Mouse (Mus musculus) embryo, embryonic 10.5 days (tissue): ENCODE results near the gene Tesc.

Experiments used
- DNase-seq: peaks from one replicate; pipeline ENCODE4 v3.0.0-alpha.2; 2015; ENCODE audit warnings: low spot score

Gene Tesc

GRCm38 (mm10) chr5:118044907-118045306 is 17.4 kb downstream of the Tesc start:
- DNase-seq: no peak

- DNase-seq: no peak
Observed at GRCm38 (mm10) chr5:118045385-118045784, 17.8 kb downstream of the Tesc start.

DNA sequence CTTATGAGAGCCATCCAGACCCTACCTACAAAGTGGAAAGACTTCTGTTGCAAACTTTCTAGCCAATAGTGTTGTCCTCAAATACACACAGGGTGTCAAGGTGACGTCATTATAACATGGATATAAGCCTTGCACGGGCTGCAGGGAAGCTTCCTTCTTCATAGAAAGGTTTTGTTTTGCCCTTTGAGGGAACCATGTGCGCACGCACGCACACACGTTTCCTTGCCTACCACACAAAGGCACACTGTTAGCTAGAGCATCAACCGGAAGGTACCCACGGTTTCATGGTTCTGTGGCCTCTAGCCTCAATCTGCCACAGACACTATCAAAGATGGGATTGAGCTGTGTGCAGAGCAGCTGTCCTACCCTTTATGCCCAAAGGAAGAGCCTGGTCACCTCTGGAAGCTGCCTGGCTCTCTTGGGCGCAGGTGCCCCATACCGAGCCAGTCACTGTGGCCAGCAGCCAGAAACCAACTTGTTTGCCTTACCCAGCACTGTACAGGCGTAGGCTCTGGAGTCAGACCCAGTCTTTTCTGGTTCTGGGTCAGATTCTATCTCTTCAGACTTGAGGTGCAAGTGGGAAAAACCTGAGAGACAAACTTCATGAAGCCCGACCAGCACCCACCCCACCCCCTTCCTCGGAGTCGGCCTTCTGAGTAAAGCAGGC is 19.7 kb downstream of the Tesc start:
- DNase-seq: no peak

DNA sequence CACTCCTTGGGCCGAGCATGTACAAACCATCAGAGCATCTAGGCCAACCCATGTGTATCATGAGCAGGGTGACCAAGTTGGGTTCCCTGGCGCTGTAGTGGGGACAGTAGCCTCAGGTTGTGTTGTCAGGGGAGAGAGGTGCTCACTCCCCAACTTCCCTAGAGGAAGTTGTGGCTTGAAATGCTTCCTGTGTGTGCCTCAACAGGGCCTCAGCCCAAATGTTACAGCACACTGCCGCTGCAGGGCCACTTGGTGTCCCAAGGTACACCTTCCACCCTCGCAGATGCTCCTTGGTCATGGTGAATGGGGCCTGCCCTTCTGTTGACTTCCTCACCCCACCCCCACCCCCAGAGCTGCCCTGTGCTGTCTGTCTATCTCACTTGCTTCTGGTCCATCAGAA is 20.9 kb downstream of the Tesc start:
- no peak for DNase-seq

GRCm38 (mm10) chr5:118048928-118049327 is 21.4 kb downstream of the Tesc start:
- DNase-seq: no peak

DNA sequence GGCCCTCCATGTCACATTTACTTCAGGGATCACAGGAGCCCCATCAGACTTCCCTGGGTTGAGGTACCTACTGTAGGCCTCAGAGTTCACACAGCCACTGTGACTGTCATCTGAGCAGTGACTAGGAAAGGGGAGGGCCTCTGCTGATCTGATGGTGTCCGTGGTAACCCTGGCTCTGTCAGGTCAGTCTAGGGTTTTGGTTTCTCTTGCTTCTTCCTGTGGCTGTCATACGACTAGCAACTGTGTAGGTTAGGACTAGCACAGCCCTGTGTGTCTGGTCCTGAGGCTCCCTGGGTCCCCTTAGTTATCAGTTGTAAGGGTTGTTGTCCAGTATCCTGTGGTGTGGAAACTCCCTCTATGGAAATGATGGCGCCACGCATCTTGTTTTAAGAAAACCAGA is 23.2 kb downstream of the Tesc start:
- no peak for DNase-seq

- DNase-seq: no peak
Observed at GRCm38 (mm10) chr5:118051981-118052662, 24.6 kb downstream of the Tesc start.

DNA sequence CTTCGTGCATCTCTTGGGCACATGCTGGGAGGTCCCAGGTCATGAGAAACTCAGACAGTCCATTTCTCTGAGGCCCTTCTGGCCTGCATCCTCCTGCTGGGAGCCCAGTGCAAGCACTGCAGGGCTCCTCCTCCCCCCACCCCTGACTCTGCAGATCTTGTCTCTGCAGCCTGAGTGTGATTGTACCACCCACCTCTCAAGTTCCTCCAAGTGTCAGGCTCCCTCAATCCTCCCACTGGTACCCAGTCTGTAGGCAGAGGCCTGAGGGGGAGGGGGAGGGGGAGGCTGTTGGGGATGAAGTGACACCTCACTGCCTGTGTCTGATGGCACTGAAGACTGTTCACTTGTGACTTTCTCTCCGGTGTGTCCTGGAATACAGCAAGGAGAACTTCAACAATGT is 25.7 kb downstream of the Tesc start:
- no peak for DNase-seq

- no peak for DNase-seq
Observed at GRCm38 (mm10) chr5:118057508-118058111, 30.1 kb downstream of the Tesc start.

DNA sequence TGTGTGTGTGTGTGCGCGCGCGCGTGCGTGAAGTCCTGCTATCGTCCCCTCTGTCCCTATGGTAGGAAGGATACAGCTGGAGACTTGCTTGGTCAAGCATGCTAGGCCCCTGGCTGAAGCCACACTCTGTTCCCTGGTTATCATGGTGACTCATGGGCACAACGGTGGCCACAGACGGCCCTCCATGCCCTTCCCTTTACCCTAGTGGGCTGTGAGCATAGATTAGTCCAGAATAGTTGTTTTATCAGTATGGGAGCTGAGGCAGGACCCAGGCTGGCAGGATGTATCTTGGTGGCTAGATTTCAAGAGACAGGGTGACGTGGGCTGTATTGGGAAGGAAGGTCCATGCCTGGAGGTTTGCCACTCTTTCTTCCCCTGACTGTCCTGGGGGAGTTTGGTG is 31.3 kb downstream of the Tesc start:
- no peak for DNase-seq

- DNase-seq: no peak
Observed at GRCm38 (mm10) chr5:118059646-118060045, 32.1 kb downstream of the Tesc start.

DNA sequence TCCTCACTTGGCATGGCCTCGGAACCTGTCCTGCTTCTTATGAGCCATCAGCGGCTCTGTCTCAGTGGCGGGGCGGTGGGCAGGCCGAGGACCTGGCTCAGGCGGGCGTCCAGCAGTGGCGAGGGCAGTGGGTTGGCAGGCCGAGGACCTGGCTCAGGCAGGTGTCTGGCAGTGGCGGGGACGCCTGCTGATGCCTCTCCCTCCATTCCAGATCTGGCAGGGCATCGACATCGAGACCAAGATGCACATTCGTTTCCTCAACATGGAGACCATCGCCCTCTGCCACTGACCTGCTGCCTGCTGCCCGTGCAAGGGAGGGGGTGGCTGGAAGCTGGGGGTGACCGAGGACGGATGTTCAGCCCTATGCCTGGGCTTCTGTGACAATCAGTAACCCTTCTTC is 33.8 kb downstream of the Tesc start:
- DNase-seq: no peak

DNA sequence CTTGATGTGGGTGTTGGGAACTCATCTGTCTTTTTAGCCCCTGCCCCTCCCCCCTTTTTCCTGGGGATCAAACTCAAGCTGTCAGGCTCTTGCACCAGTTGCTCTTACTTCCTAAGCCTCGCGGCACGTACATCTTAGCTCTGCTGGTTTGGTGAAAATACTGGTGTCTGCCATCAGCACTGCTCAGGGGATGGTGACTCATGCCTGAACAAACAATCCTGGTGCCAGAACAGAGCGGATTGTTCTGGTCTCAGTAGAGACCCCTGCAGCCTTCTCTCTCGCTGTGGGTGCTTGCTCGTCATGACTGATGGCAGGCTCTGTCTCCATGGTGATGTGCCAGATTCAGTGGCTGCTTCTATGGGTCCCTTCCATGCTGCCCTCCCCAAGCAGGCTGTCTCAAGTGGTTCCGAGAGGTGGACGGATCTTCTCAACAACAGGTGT is 35.7 kb downstream of the Tesc start:
- DNase-seq: no peak

- DNase-seq: no peak
Observed at GRCm38 (mm10) chr5:118064284-118064901, 36.9 kb downstream of the Tesc start.

GRCm38 (mm10) chr5:118065516-118066255 is 38.1 kb downstream of the Tesc start:
- no peak for DNase-seq

- DNase-seq: peak; percentile 61
Observed at GRCm38 (mm10) chr5:118066828-118067227, 39.3 kb downstream of the Tesc start.

GRCm38 (mm10) chr5:118067572-118067971 is 40.0 kb downstream of the Tesc start:
- DNase-seq: no peak

DNA sequence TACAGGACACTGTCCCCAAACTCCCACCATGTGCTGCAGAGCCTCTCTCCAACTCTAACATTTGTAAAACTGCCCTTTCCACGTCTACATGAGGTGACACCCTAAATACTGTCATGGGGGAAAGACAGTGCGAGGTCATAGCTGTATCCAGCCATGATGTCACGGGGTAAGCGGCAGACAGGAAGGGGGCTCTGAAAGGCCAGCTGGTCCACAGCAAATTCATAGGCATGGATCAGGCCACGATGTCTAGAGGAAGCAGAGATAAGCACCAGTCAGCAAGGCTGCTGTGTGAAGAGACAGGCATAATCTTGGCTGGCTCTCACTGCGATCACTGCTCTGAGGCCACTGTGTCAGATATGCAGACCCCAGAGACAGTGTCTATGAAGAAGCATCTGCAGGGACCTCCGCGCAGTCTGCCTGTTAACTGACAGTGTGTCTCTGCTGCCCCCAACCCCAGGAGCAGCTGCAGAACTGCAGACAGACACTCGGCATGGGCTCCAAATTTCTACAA is 40.5 kb downstream of the Tesc start:
- no peak for DNase-seq

- DNase-seq: peak; percentile 83
Observed at GRCm38 (mm10) chr5:118069315-118069714, 41.8 kb downstream of the Tesc start.

GRCm38 (mm10) chr5:118071766-118072165 is 44.2 kb downstream of the Tesc start:
- DNase-seq: no peak

DNA sequence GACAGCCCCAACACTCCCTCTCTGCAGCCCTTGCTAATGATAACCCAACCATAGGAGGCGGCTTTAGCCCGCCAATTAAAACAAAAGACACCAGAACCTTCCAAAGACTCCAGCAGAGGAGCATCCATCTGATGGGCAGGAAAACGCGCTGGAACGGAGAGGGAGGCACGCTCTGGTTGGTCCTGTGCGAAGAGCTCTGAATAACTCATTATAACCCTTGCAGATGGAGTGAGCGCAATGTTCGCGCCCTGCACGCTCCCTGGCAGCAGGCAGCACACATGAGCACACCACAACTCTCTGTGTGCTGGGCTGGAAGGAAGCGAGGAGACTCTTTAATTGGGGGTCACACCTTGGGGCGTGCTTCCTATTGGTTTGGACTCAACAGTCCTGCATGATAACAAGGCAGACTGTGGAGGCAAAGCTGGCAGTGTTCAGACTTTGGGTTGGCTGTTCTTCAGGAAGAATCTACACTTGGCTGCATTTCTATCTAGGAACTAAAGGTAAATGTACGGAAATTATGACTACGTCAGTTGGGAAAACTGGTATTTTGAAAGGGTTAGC is 45.8 kb downstream of the Tesc start:
- no peak for DNase-seq
